Mouse (Mus musculus) mouse embryonic stem cell (cell line): ENCODE data around the gene H3f3b.
"Not testable (repeated sequence)": the region's sequence is repeated elsewhere in the genome, so short reads cannot be mapped to it uniquely, and the experiment has no call there.

Experiments used
- in situ Hi-C, 2 experiments: fragments of 300-500 bp; cut with MboI; formaldehyde crosslinking; loops; 1 replicate in 1 of 2; 3 replicates in 1 of 2; pipeline ENCODE4 v1.14.3; 2019 to 2020; ENCODE audit warnings: low sequenced_read_pairs in 2 of 2, low pct_unique_long_range_greater_than_20kb in 1 of 2, mixed read lengths in 1 of 2; ENCODE audit not compliant: unreplicated experiment in 1 of 2

H3f3b gene

DNA sequence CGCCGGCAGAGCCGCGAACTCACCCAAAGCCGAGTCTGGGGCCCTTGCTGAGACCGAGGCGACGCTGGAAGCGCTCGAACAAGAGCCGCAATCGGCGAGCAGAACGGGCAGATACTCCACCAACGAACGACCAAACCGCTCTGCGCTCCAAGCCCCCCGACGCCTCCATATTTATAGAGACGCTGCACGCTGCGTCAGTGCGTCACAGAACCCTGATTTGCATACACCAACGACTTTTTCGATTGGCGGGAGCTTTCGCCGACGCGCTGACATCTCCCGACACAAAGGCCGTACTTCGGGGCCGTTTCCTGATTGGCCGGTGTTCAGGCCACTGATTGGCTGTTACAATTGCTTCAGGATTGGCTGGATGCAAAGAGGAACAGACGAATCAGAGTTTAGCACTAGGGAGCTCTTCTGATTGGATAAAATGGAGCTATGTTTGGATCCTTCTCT, 3.4 kb downstream of the H3f3b start:
- in situ Hi-C loops, result no loop called here

DNA sequence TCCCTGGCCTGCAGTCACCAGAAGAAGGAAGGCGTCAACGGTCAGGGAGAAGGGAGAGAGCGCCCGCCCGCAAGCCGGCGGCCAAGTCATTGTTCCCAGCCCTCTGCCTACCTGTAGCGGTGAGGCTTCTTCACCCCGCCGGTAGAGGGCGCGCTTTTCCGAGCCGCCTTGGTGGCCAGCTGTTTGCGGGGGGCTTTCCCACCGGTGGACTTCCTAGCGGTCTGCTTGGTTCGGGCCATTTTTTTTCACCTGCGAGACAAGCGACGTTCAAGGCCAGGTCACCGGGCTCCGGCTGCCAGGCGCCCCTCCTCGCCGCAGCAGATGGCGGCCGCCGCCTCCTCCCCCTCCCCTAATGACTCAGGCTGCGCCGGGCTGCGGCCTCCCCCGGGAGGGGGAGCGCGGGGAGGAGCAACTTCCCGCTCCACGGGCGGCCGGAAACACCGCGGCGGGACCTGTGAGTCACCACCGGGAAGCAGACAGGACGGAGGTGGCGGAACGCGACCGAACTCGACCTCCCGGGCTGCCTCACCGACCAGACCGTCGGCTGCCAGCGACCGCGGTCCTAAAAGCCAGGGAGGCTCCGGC, 3.9 kb downstream of the H3f3b start:
- in situ Hi-C loops, result no loop called here

DNA sequence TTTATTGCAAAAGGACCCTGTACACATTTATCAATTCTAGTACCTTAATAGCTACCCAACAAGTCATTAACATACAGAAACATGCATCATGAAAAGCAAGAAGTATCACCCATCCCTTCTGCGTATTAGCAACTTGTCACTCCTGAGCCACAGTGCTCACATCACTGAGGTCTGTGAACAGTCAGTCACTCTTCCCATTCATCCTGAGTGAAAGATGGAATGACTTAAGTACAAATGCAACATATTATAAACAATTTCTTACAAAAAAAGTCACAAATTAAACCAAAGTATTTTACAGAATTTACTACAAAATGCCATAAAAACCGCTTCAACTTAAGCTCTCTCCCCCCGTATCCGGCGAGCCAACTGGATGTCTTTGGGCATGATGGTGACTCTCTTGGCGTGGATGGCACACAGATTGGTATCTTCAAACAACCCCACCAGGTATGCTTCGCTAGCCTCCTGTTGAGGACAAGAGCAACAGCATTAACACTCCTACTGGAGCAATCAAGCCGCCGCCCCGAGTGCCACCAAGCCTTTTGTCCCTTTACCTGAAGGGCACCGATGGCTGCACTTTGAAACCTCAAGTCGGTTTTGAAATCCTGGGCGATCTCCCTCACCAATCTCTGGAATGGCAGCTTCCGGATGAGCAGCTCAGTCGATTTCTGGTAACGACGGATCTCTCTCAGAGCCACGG, 4.5 kb downstream of the H3f3b start:
- in situ Hi-C loops, result not testable (repeated sequence)

DNA sequence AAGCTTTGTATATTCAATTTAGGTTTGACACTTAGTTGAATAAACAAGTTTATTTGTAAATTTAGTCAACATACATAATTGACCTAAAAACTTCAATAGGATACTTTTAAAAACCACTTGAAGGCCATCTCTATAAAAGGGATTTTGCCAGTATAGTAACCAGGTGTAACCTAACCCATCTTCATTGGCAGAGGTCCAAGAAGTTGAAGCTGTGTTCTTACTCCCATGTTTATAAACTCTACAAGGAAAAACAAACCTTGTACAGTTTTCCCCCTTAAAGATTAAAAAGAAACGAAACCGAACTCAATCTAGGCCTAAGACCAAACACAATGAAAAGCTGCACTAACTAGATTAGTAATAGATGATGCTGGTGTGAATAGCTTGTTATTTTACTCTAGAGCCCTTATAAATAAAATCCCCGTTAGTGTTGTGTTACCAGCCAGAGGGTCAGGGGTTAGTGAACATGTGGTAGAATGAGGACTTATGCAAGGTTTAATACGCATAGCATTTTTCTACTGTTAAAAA, 5.4 kb downstream of the H3f3b start:
- in situ Hi-C loops, result no loop called here

DNA sequence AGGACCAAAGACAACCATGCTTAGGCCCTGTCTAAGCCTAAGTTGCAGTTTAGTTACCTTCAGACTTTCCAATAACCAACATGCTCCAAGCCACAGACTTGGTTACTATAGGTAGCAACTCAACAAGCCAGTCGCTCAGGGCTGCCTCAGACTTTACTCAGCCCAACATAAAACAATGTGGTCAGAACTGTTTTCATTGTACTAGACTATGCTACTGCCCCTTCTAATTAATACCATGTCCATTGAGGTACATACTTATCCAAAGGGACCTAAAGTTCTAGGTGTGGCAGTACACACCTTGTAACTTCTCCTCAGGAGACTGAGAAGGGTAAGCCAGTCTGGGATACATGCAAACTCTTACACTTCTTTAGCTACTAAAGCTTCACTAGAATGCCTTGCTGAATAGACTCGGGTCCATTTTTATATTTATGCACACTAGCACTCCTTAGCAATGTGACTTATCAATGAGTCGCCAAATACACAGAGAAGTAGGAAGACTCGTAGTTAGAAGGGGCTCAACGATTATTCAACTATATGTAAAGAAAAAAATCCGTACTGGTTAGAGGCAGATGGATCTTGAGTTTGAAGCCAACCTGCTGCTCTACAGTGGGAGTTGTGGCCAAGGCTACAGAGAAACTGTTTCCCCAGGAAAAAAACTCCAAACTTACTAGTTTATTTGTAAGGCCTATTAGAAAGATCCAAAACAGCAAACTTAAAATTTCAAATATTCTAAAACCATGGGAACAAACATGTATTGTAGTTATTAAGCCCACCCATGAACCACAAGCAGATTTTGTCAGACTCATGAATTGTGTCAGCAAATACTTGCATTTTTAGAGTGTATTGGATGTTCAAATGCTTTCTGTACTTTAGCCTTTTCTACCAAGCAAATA, 6.2 kb downstream of the H3f3b start:
- in situ Hi-C loops, result no loop called here

DNA sequence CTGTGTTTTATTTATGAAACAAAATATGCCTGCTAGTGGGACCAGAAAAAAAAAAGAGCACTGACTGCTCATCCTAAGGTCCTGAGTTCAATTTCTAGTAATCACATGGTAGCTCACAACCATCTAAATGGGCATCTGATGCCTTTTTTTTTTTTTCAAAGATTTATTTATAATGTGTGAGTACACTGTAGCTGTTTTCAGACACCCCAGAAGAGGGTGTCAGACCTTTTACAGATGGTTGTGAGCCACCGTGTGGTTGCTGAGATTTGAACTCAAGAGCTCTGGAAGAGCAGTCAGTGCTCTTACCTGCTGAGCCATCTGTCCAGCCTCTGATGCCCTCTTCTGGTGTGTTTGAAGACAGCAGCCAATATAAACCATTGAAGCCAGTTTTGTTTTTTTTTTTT, 7.2 kb downstream of the H3f3b start:
- in situ Hi-C loops, result no loop called here

DNA sequence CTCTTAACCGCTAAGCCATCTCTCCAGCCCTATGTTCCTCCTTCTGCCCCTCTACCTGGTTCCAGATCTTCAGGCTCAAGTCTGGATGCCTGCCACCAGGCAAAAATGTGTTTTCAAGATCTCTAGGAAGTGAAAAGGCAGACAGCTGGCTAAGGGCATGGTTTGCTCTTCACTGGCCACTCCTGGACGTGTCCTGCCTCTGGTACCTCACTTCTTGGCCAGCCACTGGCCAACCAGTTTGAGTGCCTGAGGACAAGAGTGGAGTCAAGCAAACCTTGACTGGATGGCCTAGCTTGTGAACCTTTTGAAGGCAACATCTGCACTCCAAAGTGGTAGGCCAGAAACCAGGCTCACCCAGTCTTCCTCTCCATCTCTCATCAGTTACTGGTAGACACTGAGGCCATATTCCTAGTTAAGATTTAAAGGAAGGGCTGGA, 7.8 kb downstream of the H3f3b start:
- in situ Hi-C loops, result no loop called here

DNA sequence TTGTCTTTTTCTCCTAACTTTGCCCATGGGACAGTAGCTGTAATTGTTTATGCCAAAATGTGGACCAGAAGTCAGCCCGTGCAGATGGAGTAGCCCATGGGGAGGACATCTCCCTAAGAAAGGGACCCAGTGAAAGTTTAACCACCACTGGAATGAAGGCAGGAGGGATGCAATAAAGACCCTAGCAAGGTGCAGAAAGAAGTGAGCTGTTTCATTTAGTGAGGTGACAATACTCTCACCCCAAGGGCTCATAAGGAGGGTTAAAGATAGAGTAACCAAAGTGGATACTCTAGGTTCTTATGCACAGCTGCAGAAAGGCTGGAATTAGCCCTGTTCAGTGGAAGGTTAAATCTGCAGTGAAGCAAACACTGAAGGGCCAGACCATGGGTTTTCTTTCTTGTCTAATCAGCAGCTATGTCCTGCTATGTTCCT, 8.4 kb downstream of the H3f3b start:
- in situ Hi-C loops, result no loop called here

DNA sequence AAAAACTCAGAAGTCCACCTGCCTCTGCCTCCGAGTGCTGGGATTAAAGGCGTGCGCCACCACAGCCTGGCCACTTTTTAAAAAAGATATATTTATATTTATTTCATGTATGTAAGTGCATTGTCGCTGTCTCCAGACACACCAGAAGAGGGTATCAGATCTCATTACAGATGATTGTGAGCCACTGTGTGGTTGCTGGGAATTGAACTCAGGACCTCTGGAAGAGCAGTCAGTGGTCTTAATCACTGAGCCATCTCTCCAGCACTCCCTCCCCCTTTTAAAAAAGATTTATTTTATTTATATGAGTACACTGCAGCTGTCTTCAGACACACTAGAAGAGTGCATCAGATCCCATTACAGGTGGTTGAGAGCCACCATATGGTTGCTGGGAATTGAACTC, 8.9 kb downstream of the H3f3b start:
- in situ Hi-C loops, result not testable (repeated sequence)

DNA sequence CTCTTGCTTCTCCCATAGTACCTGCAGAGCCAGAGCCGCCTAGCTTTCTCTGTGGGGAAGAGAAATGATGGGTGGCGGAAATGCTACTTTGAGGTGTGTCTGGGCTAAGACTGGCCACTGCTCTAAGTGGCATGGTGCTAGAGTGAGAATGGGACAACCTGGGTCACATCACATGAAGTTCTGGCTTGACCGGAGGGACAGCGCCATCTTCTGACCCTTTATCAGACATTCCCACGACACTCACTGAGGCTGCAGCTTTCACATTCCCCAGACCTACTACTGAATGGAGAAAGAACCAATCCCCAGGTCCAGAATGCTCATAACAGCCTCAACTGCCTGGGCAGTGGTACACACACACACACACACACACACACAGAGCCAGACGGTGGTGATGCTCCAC, 9.7 kb downstream of the H3f3b start:
- in situ Hi-C loops, result no loop called here

DNA sequence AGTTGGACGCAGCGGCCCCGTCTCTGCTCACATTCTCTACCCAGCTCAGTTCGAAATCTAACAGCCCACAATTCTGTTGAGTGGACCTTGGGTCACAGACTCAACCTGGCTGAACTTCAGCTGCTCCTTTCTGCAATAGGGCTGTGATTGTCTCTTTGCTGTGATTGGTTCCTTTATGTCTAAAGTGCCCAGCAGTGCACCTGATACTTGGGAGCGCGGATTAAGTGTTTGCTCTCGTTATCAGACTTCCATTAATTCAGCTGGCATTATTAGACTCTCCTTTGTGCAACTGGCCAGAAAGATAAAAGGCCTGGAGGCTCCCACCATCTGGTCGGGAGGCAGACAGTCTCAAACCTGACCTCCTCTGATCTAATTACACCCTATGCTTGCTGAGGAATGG, 12.9 kb downstream of the H3f3b start:
- in situ Hi-C loops, result no loop called here

DNA sequence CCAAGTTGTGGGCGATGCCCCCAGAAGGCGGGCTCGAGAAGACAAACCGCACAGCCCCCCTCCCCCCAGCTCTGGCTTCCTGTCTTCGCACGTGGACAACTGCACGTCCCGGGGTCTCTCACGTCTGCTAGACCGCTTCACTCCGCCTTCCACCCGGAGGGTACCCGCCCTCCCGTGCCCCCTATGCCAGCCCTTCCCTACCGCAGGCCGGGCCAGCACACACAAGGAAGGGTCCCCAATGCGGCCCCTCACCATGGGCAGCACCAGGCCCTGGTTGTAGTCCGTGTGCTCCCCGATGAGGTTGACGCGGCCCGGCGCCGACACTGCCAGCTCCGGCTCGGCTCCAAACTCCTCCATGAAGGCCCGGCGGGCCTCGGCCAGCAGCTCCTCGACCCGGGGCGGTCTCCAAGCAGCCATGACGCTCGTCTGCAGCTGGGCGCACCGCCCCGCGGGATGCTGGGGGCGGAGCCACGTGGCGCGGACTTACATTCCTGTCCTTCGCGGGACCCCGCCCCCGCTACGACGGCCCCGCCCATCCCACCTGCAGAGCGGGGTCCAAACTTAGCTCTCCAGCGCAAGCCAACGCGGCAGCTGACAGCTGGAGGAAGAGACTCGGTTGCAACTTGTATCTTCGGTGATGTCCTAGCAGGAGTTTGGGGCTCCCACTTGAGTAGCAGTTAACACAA, 15.4 kb downstream of the H3f3b start, which contains the start of gene Galk1:
Gene Galk1, minus strand, starts transcription at position 458 of the 686 bp plus-strand sequence.
- in situ Hi-C loops, result no loop called here

DNA sequence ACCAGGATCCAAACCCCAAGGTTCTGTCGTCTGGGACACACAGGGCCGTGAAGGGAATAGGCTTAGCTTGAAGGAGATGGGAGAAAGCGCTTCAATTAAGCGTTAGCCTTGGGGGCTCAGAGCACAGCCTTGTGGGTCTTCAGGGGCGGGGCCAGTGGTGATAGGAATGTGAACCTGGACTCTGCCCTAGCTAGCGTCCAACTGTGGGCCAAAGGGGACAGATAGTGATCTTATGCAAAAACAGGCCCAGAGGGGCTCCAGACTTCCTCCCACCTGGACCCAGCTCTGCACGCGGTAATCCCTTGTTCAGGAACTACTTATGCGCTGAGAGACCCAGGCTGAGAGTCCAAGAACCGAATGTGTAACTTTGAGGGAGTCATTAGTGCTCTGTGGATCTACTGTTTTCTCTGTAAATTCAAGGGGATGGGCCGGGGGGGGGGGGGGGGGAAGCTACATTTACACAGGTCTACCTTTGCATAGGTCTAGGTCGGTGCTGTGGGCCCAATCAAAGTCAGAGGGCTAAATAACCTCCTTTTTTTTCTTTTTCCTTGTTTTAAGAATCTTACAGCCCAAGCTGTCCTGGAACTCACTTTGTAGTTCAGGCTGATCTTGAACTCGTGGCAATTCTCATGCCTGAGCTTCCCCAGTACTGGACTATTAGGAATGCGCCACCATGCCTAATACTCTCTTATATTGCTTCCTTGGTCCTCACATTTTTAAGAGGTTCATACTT, 16.1 kb downstream of the H3f3b start:
- in situ Hi-C loops, result no loop called here

DNA sequence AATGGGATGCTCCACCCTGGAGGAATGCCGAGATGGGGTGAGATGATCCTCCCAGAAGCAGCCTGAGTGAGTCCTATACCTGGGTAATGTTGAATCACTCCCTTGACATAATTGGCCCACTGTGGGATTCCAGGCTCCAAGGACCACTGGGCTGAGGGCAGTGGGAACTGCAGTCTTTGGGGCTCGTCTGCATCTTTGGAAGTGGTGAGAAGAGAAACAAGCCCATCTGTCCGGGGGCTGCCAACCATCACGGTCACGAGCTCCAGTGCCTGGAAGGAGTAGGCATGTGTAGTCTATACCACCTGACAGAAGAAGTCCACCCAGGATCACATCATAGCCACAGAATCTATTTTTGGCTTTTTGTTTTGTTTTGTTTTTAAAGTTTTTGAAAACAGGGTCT, 16.8 kb downstream of the H3f3b start:
- in situ Hi-C loops, result no loop called here

DNA sequence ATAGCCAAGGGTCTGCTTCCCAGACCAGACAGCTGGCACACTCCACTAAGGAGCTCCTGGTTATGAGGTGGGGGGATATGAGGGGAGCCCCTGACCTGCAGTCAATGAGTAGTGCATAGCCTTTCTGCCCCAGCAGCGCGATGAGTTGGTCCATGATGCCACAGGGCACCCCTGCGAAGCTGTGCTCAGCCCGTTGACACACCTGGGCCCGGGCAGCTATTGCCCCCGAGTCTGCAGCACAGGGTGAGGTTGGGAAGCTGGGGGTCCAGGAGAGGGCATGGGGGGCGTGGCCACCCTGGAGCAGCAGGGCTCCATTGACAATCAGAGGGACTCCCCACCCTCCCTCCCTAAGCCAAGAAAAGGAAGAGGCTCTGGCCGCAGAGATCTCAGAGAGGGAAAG, 17.6 kb downstream of the H3f3b start:
- in situ Hi-C loops, result no loop called here

DNA sequence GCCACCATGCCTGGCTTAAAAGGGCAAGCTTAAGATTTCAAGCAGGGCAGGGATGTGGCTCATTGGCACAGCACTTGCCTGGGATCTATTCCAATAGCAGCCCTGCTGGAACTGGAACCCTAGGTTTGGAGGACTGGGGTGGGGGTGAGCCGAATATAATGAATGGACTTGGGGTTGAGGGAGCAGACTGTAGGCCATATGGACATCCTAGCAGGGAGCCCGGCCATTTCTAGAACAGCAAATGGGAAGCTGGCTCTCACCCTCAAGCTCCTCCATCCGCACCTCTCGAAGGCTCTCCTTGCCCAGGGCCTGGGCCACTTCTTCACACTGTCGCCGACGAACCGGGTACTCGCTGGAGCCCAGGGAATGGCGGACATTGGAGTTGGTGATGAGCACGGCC, 18.1 kb downstream of the H3f3b start:
- in situ Hi-C loops, result no loop called here

DNA sequence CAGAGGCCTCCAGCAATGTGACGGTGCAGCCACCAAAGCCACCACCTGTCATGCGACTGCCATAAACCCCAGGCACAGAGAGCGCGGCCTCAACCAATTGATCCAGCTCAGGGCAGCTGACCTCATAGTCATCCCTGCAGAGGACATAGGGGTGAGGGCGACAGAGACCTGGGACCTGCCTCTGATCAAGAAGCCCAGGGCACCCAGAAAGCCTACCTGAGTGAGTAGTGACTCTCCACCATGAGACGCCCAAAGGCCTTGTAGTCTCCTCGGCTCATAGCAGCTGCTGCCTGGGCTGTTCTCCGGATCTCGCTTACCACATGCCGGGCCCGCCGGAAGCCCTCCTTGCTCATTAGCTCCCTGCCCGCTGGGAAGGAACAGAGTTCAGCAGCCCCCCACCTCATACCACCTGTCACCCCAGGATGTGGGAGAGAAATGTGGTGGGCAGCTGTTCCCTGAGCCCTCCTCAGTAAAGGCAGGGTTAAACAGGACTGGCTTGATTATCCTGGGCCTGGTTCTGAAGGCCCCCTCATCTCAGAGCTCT, 18.9 kb downstream of the H3f3b start:
- in situ Hi-C loops, result no loop called here

DNA sequence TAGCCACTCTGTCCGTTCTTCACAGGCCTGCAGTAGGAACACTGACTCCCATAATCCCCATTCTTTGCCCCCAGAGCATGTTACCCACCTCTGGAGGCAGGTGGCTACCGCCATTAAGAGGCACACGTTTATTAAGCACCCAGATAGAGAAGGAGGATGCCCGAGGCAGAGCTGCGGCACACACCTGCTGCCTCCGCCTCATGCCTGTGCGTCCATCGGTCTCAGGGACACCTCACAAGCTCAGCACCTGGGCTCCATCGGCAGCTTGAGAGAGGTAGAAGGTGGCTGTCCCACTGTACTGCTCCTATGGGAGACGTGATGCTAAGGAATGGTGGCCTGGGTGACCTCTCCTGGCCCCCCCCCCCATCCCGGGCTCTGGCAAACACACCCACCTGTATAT, 19.4 kb downstream of the H3f3b start:
- in situ Hi-C loops, result no loop called here
